17 mouse cellular contexts compared by ENCODE assay signal in the genomic region with DNA sequence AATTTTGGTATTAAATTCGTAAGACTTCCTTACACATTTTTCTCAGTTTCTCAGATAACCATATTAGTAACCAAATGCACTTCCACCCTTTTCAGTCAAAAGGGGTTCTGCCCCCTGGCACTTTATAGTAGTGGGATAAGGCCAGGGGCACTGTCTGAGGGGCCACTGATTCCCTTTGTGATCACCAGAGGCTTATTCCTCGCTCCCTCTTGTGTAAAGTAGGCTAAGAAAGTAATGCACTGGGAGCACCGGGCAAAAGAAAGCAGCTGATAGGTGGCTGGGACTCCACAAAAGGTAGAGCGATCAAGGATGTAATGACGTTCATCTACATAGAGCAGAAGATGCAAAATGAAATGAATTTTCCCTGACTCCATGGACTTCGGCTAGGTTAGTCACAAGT.
"Had no signal": no experiment of that assay in that cellular context is flagged by ENCODE, and none has a peak within 500 bp of the region (broad histone marks: within the 10 kb centered on the region; RNA-seq: fewer than 3 reads in every experiment).

No protein-coding gene starts in this region.

- DNase-seq: kidney, adult 18-20 months; kidney, adult 9 months; kidney, postnatal 14 days; kidney, postnatal 4 days; left cerebral cortex, postnatal 4 days; liver, postnatal 0 days; lung, embryonic 14.5 days; lung, postnatal 36 days; thymus, adult 18-20 months; thymus, postnatal 36 days had no signal

- H3K27me3 ChIP-seq: limb, embryonic 12.5 days; limb, embryonic 15.5 days; megakaryocyte, embryonic 14.5 days; midbrain, embryonic 12.5 days had no signal

- H3K36me3 ChIP-seq: limb, embryonic 12.5 days; limb, embryonic 15.5 days; midbrain, embryonic 12.5 days had no signal

- ATAC-seq: liver, postnatal 0 days; lung, postnatal 0 days had no signal

- H3K27ac ChIP-seq: limb, embryonic 12.5 days; limb, embryonic 15.5 days; liver, embryonic 14.5 days; midbrain, embryonic 12.5 days had no signal

- H3K4me1 ChIP-seq: limb, embryonic 12.5 days; limb, embryonic 15.5 days had no signal

- H3K4me3 ChIP-seq: limb, embryonic 12.5 days; limb, embryonic 15.5 days; megakaryocyte, embryonic 14.5 days; midbrain, embryonic 12.5 days had no signal

- H3K4me2 ChIP-seq: limb, embryonic 12.5 days; limb, embryonic 15.5 days; liver, embryonic 11.5 days; lung, embryonic 14.5 days; midbrain, embryonic 12.5 days had no signal

- H3K9ac ChIP-seq: limb, embryonic 12.5 days; limb, embryonic 15.5 days; liver, embryonic 14.5 days; liver, postnatal 0 days; lung, embryonic 14.5 days; midbrain, embryonic 12.5 days had no signal

- H3K9me3 ChIP-seq: limb, embryonic 12.5 days; limb, embryonic 15.5 days; megakaryocyte, embryonic 14.5 days; midbrain, embryonic 12.5 days had no signal
